Mouse (Mus musculus) skeletal muscle tissue, adult 2 months (tissue): ENCODE data around the gene Gm17657.

Experiments
- DNase-seq: peaks from one replicate; pipeline ENCODE4 v3.0.0-alpha.2; 2012; ENCODE audit warnings: low read depth, low spot score

Gene Gm17657

GRCm38 (mm10) chr17:29488257-29488977 lies 61.0 kb downstream of the Gm17657 start:
- no peak for DNase-seq

- no peak for DNase-seq
Observed at GRCm38 (mm10) chr17:29485336-29486233, 63.9 kb downstream of the Gm17657 start.

GRCm38 (mm10) chr17:29484431-29484830 lies 65.0 kb downstream of the Gm17657 start:
- no peak for DNase-seq

- DNase-seq: no peak
Observed at GRCm38 (mm10) chr17:29483282-29483681, 66.2 kb downstream of the Gm17657 start.

- no peak for DNase-seq
Observed at GRCm38 (mm10) chr17:29482632-29483031, 66.8 kb downstream of the Gm17657 start.

- DNase-seq: no peak
Observed at GRCm38 (mm10) chr17:29480256-29480655, 69.2 kb downstream of the Gm17657 start.

- DNase-seq: no peak
Observed at GRCm38 (mm10) chr17:29478271-29478670, 71.2 kb downstream of the Gm17657 start.

GRCm38 (mm10) chr17:29477357-29477756 lies 72.1 kb downstream of the Gm17657 start:
- no peak for DNase-seq

- DNase-seq: no peak
Observed at GRCm38 (mm10) chr17:29476461-29476860, 73.0 kb downstream of the Gm17657 start.

- DNase-seq: no peak
Observed at GRCm38 (mm10) chr17:29475142-29475541, 74.3 kb downstream of the Gm17657 start.

- DNase-seq: no peak
Observed at GRCm38 (mm10) chr17:29474036-29474435, 75.4 kb downstream of the Gm17657 start.

GRCm38 (mm10) chr17:29473466-29473865 lies 76.0 kb downstream of the Gm17657 start:
- no peak for DNase-seq
